Mouse (Mus musculus) T-helper 2 cell (primary cell): Measurements from ENCODE around the gene Myom1.

ENCODE experiments used
- in situ Hi-C: fragments of 300-600 bp; cut with MboI, MseI; formaldehyde crosslinking; loops from one replicate; pipeline ENCODE4 v1.15.1; 2025; ENCODE audit warnings: high pct_unique_total_duplicates

Myom1 gene

GRCm38 (mm10) chr17:71096557-71097208 is 94.2 kb downstream of the Myom1 start:
- in situ Hi-C loops: no loop called here

DNA sequence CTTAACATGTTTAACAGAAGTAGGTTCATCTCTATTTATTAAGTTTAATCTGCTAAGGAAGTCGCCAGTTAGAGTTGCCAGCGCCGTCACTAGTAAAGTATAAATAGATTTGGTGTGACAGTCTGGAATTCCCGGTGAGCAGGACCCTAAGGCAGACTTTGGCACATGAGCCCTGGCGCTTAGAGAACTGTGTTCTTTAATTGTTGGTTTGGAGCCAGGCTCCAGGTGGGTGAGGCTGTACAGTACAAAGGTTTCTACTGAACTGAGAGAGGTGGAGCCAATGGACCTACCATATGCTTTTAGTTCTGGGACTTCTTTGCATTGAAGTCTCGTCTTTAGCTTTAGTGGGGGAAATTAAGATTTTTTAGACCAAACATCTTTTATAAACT is 94.8 kb downstream of the Myom1 start:
- in situ Hi-C loops: no loop called here

DNA sequence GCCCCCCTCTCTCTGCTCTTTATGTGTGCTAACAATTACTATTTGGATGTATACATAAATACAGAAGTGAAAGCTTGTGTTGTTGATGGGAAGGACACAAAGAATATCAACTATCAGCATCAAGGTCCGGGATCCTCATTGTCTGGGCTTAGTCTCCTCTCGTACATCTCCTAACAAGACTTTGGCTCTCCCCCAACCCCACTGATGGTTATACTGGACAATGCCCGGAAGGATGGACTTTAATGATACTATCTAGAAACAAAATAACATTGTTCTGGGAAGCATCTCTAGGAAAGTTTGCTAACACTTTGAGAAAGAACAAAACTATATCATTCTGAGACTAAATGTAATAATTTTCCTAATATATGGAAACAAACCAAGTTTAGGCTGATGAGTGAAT is 96.2 kb downstream of the Myom1 start:
- in situ Hi-C loops: no loop called here

DNA sequence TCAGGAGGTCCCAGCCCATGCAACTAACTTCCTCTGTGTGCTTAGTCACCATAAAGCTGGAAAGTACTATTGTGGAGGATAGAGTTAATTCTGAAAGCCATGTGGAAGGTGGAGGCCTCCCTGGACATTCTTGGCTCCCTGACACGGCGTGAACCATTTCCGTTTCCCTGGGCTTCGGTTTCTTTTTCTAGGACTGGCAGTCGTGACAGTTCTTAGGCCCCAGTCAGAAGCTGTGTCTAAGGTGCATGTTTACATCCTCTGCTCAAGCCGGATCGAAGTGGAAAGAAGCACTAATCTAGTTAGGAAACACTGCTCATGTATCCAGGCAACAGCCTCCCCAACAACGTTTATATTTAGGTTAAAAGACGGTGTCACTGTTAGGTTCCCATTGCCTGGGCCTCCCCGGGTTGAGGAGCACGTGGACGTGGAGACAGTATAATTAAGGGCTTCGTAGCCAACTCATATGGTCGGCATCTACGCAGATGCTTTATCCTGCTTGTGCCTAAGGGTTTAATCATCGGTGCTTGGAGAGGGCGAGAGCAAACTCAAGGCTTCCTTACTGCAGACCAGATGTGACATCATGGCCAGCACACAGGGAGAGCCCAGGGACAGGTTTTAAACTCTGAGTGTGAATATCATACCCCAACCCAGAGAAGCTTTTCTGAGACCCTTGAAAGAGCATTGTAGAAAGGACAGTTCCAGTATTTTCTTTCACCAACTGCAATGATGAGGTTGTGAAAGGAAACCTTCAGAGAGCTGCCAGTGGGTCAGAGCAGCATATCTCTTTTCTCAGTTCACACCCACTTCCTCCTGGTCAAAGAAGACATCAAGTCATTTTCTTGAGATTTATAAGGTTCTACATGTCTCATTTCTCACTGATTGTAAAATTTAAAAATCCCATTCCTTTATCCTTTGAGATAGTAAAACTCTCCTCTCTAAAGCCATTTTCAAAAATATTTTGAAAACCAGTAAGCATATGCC is 100.4 kb downstream of the Myom1 start:
- in situ Hi-C loops: no loop called here

- in situ Hi-C loops: no loop called here
Measured at GRCm38 (mm10) chr17:71105297-71105696, 102.9 kb downstream of the Myom1 start.

- in situ Hi-C loops: no loop called here
Measured at GRCm38 (mm10) chr17:71106250-71106649, 103.8 kb downstream of the Myom1 start.

GRCm38 (mm10) chr17:71110753-71111265 is 108.4 kb downstream of the Myom1 start:
- in situ Hi-C loops: no loop called here

- in situ Hi-C loops: no loop called here
Measured at GRCm38 (mm10) chr17:71112689-71113088, 110.3 kb downstream of the Myom1 start.

- in situ Hi-C loops: no loop called here
Measured at GRCm38 (mm10) chr17:71114282-71114681, 111.8 kb downstream of the Myom1 start.

DNA sequence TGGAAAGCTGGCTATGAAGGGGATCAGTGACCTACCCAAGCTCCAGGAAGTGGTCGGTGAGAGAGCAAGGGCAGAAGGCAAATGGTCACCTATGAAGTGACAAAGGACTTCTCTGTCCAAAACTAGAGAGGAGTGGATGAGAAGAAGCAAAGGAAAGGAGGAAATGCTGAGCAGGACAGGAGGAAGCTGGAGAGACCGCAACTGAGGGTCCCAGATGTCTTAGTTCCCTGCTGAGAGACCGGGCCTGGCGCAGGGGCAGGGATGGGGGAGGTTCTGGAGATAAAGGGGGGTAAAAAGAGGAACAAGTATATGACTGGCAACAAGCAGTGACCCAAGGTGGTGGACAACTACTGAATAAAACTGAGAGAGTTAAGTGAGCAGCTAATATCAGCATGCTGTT is 115.5 kb downstream of the Myom1 start:
- in situ Hi-C loops: no loop called here

GRCm38 (mm10) chr17:71118607-71119006 is 116.2 kb downstream of the Myom1 start:
- in situ Hi-C loops: no loop called here

GRCm38 (mm10) chr17:71120626-71121025 is 118.2 kb downstream of the Myom1 start:
- in situ Hi-C loops: no loop called here

DNA sequence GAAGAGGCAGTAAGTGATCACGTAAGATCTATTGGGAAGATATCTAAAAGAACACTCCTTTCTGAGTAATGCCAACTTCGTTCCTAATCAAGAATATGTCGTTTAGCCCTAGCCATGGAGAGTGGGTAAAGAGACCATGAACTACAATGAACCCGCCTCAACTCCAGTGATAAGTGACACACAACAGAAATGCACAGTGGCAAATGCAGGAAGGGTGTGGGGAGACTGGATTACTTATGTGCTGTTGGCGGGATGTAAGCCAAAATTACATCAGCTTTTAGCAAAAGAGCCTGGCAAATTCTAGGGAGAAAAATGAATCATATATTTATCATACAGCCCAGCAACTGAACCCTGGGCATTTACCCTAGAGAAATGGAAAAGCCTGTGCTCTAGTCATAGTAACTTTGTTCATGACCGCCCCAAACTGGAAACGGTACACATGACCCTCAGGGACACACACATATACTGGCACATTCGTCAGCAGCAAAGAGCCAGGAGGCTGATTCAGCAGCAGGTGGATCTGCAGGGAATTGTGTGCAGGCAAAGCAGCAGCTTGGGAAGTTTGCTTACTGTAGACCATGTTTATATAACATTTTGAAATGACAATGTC is 121.7 kb downstream of the Myom1 start:
- in situ Hi-C loops: no loop called here

GRCm38 (mm10) chr17:71124674-71125073 is 122.2 kb downstream of the Myom1 start:
- in situ Hi-C loops: no loop called here

DNA sequence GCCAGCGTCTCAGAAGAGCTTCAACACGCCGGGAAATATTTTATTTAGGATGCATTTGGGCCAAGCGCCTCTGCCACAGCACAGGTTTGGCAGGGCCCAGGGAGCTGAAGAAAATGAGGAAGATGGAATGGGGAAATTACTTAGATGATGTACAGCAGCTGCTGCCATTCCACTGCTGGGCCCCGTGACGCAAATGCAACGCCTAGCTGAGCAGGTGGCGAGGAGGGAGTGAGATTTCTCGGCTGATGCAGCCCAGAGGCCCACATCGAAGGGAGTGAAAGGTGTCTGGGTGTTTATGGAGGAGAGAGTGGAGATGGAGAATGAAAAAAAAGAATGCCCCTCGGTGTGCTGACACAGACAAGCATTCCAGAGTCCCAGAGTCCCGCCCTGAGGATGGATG is 123.1 kb downstream of the Myom1 start:
- in situ Hi-C loops: no loop called here

- in situ Hi-C loops: no loop called here
Measured at GRCm38 (mm10) chr17:71126001-71126400, 123.6 kb downstream of the Myom1 start.

GRCm38 (mm10) chr17:71127464-71128110 is 125.2 kb downstream of the Myom1 start:
- in situ Hi-C loops: no loop called here

DNA sequence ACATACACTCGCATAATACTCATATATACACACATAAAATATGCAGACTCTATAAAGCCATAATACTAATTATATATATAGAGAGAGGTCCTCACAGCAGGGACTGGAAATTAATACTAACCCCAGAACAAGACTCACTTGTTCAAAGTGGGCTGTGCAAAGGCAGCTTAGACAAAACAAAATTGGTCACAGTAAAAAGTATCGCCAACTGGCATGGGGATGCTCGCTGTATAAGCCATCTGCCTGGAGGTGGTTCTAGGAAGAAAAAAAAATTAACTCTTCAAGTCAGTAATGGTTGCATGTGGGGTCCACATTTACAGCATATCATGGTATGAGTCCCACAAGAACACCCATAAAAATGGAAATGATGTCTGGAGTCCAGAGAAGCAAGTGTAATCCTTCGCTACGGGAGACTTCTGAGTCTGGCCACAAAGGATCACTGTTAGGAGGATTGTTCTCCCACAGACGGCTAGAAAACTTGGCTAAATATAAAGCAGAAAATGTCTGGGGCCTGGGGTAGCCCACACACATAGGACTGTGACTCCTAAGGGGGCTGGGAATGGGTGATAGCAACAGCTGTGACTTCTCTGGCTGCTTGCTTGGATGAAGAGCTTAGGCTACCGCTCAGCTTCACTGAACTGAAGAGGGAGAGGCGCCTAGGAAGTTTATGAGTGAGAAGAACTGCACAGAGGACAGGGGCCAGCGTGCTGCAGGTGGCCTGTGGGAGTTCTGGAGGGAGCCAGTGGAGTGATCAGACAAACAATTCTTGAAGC is 127.2 kb downstream of the Myom1 start:
- in situ Hi-C loops: no loop called here

DNA sequence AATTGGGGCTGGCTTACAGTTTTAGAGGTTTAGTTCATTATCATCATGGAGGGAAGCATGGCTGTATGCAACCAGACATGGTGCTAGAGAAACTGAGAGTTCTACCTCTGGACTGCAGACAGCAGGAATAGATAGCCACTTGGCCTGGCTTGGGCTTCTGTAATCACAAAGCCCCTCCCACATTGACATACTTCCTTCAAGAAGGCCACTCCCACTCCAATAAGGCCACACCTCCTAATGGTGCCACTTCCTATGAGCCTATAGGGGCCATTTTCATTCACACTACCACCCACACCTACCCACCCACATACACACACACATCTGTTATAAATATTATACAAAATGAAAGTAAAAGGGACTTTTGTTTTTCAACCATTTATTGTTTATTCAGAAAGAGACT is 129.8 kb downstream of the Myom1 start:
- in situ Hi-C loops: no loop called here

DNA sequence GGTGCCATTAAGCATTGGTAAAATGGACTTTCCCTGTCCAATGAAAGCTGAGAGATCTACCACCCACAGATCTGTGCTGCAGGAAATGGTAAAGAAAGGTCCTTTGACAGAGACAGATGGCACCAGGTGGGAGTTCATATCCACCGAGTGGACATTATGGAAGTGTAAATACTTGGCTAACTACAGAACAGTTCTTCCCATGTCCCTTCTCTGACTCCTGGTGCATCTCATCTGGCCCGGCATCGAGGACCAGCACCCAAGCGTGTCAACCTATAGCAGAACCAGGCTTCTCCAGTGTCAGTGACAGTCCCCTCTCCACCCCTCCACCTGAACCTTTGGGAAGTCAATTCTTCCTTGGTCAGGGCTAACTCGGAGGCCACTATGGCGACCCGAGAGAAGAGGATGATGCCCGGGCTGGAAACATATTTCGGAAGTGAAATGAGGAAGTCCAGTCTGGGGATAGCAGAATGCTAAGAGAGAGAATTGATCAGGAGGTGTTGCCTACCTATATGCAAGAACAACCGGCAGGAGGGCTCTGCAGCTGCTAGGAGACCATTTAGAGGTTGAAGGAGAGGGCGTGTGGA is 130.5 kb downstream of the Myom1 start:
- in situ Hi-C loops: no loop called here
